Mouse (Mus musculus): ENCODE data around the gene Fbn1. TPM values are rescaled to one million over a fixed set of nuclear protein-coding genes. Genes with fewer than 3 reads are reported as not detected.

The Fbn1 gene
- polyA plus RNA-seq, 1 experiment from 2014 or later = 8.2 TPM

DNA sequence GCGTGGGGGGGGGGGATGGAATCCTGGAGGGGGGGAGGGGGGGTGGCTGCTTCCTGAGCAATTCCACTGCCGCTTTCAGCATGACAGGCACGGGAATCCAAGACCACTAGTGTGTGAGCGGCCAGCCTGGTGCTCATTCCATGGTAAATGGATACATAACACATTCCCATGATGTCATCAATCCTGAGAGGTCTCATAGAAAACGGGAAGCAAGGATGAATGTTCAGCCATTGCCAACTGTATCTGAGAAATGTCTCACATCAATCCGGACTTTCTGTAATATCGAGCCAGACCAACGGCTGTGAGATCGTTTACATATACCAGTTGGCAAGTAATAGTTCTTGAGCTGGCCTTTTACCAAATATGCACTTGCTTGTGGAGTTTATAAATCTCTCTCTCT, 87.2 kb downstream of the Fbn1 start:
- Histone ChIP-seq H3K9ac (ENCODE audit: low read length) (no peak overlapping the region), H3K4me1 (ENCODE audit: control insufficient read depth, insufficient read depth, low read length) (no peaks in the 10 kb centered on the region), H3K36me3 (ENCODE audit: control insufficient read depth, insufficient read depth, low read length) (no peaks in the 10 kb centered on the region), H3K4me2 (ENCODE audit: low read depth) (no peak overlapping the region), H3K27ac (ENCODE audit: low read depth, low read length) (no peak overlapping the region), H3K27me3 (ENCODE audit: control insufficient read depth, insufficient read depth, low read length) (no peaks in the 10 kb centered on the region), H3K9me3 (ENCODE audit: control insufficient read depth, low read length) (no peaks in the 10 kb centered on the region), H3K4me3 (ENCODE audit: low read depth, low read length) (no peak overlapping the region)
- DNase-seq (ENCODE audit: low spot score) = no peak
- 86% methylated on average over 9 of the region's 9 CpGs for WGBS
- no peak for ATAC-seq (ENCODE audit: insufficient read depth, low FRiP score, low TSS enrichment)

DNA sequence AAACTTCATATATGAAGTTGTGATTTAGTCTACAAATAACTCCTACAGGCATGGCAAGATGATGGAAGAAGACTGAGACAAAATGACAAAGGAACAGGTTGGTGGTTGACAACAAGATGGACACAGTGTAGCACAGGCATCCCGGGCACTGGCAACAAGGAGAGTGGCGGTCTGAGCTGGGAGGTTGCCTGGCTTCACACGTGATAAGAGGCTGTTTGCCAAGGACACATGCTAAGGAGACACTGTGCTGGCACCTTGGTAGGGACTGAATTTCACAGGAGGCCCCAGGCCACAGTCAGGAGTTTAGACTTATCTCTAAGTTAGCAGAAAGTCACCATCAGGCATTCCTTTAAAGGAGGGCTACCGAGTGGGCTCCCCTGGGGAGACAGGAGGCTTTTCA, 88.1 kb downstream of the Fbn1 start:
- no peaks in the 10 kb centered on the region for H3K27me3 ChIP-seq (ENCODE audit: control insufficient read depth, insufficient read depth, low read length)
- ATAC-seq (ENCODE audit: insufficient read depth, low FRiP score, low TSS enrichment) = no peak
- 88% methylated on average over 4 of the region's 4 CpGs for WGBS
- no peak overlapping the region for H3K4me2 ChIP-seq (ENCODE audit: low read depth)
- no peak overlapping the region for H3K27ac ChIP-seq (ENCODE audit: low read depth, low read length)
- H3K9ac ChIP-seq (ENCODE audit: low read length) = no peak overlapping the region
- H3K9me3 ChIP-seq (ENCODE audit: control insufficient read depth, low read length) = no peaks in the 10 kb centered on the region
- no peaks in the 10 kb centered on the region for H3K4me1 ChIP-seq (ENCODE audit: control insufficient read depth, insufficient read depth, low read length)
- no peaks in the 10 kb centered on the region for H3K36me3 ChIP-seq (ENCODE audit: control insufficient read depth, insufficient read depth, low read length)
- no peak for DNase-seq (ENCODE audit: low spot score)
- H3K4me3 ChIP-seq (ENCODE audit: low read depth, low read length) = no peak overlapping the region

DNA sequence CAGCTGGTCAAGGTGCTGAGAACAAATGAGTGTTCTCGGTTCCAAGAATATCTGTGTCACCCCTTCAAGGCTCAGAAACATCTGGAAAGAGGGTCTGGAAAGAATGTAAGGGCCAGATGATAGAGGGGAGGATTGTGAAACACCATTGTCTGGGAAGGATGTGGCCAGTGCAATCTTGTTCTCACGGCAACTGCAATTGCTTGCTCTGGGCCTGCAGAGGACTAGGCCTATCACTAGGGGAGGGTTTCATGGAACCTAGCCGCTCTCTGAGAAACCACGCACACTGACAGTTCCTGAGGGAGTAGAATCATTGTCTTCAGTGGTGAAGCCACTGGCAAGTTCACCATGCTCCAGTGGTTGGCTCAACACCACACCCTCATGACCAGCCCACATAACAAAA, 89.2 kb downstream of the Fbn1 start:
- no peaks in the 10 kb centered on the region for H3K4me1 ChIP-seq (ENCODE audit: control insufficient read depth, insufficient read depth, low read length)
- no peak overlapping the region for H3K4me3 ChIP-seq (ENCODE audit: low read depth, low read length)
- ATAC-seq (ENCODE audit: insufficient read depth, low FRiP score, low TSS enrichment) (no peak), DNase-seq (ENCODE audit: low spot score) (no peak)
- no peaks in the 10 kb centered on the region for H3K27me3 ChIP-seq (ENCODE audit: control insufficient read depth, insufficient read depth, low read length)
- H3K9ac ChIP-seq (ENCODE audit: low read length) = no peak overlapping the region
- H3K27ac ChIP-seq (ENCODE audit: low read depth, low read length) = no peak overlapping the region
- 83% methylated on average over 4 of the region's 4 CpGs for WGBS
- H3K9me3 ChIP-seq (ENCODE audit: control insufficient read depth, low read length) = no peaks in the 10 kb centered on the region
- H3K4me2 ChIP-seq (ENCODE audit: low read depth) = no peak overlapping the region
- no peaks in the 10 kb centered on the region for H3K36me3 ChIP-seq (ENCODE audit: control insufficient read depth, insufficient read depth, low read length)

- no peak overlapping the region for H3K27ac ChIP-seq (ENCODE audit: low read depth, low read length)
These were observed 91.1 kb downstream of the Fbn1 start for GRCm38 (mm10) chr2:125416541-125417245.

DNA sequence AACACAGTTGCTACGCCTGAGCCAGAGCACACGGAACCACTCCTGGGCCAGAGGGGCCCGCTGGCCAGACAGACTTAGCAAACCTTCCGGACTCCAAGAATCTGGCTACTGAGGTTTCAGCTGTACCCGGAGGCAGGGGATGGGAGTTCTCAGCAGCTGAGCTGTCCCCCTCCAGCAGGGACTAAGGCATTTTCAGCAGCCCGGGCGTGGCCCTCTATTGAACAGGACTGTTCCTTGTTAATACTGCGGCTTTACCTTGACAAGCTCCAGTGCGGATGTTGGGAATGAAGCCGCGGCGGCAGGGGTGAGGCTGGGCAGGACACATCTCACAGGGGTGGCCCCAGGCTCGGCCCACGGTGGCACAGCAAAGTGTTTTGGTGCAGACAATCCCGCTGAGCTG, 95.4 kb downstream of the Fbn1 start:
- Histone ChIP-seq H3K27me3 (ENCODE audit: control insufficient read depth, insufficient read depth, low read length) (no peaks in the 10 kb centered on the region), H3K9me3 (ENCODE audit: control insufficient read depth, low read length) (no peaks in the 10 kb centered on the region), H3K4me2 (ENCODE audit: low read depth) (no peak overlapping the region), H3K4me1 (ENCODE audit: control insufficient read depth, insufficient read depth, low read length) (no peaks in the 10 kb centered on the region), H3K27ac (ENCODE audit: low read depth, low read length) (no peak overlapping the region), H3K4me3 (ENCODE audit: low read depth, low read length) (no peak overlapping the region), H3K9ac (ENCODE audit: low read length) (no peak overlapping the region), H3K36me3 (ENCODE audit: control insufficient read depth, insufficient read depth, low read length) (no peaks in the 10 kb centered on the region)
- WGBS = 91% methylated on average over 15 of the region's 15 CpGs
- DNase-seq (ENCODE audit: low spot score) (no peak), ATAC-seq (ENCODE audit: insufficient read depth, low FRiP score, low TSS enrichment) (no peak)

More at GRCm38 (mm10) chr2:125416541-125417245, 91.1 kb downstream of the Fbn1 start:
- DNase-seq (ENCODE audit: low spot score) = no peak
- Histone ChIP-seq H3K9me3 (ENCODE audit: control insufficient read depth, low read length) (no peaks in the 10 kb centered on the region), H3K4me3 (ENCODE audit: low read depth, low read length) (no peak overlapping the region), H3K9ac (ENCODE audit: low read length) (no peak overlapping the region), H3K4me1 (ENCODE audit: control insufficient read depth, insufficient read depth, low read length) (no peaks in the 10 kb centered on the region), H3K36me3 (ENCODE audit: control insufficient read depth, insufficient read depth, low read length) (no peaks in the 10 kb centered on the region), H3K27me3 (ENCODE audit: control insufficient read depth, insufficient read depth, low read length) (no peaks in the 10 kb centered on the region), H3K4me2 (ENCODE audit: low read depth) (no peak overlapping the region)
- 88% methylated on average over 10 of the region's 10 CpGs for WGBS
- ATAC-seq (ENCODE audit: insufficient read depth, low FRiP score, low TSS enrichment) = no peak

- no peaks in the 10 kb centered on the region for H3K27me3 ChIP-seq (ENCODE audit: control insufficient read depth, insufficient read depth, low read length)
- ATAC-seq (ENCODE audit: insufficient read depth, low FRiP score, low TSS enrichment) (no peak), DNase-seq (ENCODE audit: low spot score) (no peak)
- 85% methylated on average over 3 of the region's 3 CpGs for WGBS
- H3K27ac ChIP-seq (ENCODE audit: low read depth, low read length) = no peak overlapping the region
- no peaks in the 10 kb centered on the region for H3K9me3 ChIP-seq (ENCODE audit: control insufficient read depth, low read length)
- no peaks in the 10 kb centered on the region for H3K4me1 ChIP-seq (ENCODE audit: control insufficient read depth, insufficient read depth, low read length)
- no peak overlapping the region for H3K4me3 ChIP-seq (ENCODE audit: low read depth, low read length)
- H3K4me2 ChIP-seq (ENCODE audit: low read depth) = no peak overlapping the region
- H3K9ac ChIP-seq (ENCODE audit: low read length) = no peak overlapping the region
- H3K36me3 ChIP-seq (ENCODE audit: control insufficient read depth, insufficient read depth, low read length) = no peaks in the 10 kb centered on the region
These were observed 96.0 kb downstream of the Fbn1 start for GRCm38 (mm10) chr2:125411777-125412176.

- Histone ChIP-seq H3K27me3 (ENCODE audit: control insufficient read depth, insufficient read depth, low read length) (no peaks in the 10 kb centered on the region), H3K36me3 (ENCODE audit: control insufficient read depth, insufficient read depth, low read length) (no peaks in the 10 kb centered on the region), H3K4me3 (ENCODE audit: low read depth, low read length) (no peak overlapping the region), H3K4me2 (ENCODE audit: low read depth) (no peak overlapping the region), H3K27ac (ENCODE audit: low read depth, low read length) (no peak overlapping the region), H3K9ac (ENCODE audit: low read length) (no peak overlapping the region), H3K4me1 (ENCODE audit: control insufficient read depth, insufficient read depth, low read length) (no peaks in the 10 kb centered on the region), H3K9me3 (ENCODE audit: control insufficient read depth, low read length) (no peaks in the 10 kb centered on the region)
- DNase-seq (ENCODE audit: low spot score) = no peak
- no peak for ATAC-seq (ENCODE audit: insufficient read depth, low FRiP score, low TSS enrichment)
- WGBS = 93% methylated on average over 4 of the region's 4 CpGs
These were observed 103.2 kb downstream of the Fbn1 start for GRCm38 (mm10) chr2:125404509-125405105.

- H3K9ac ChIP-seq (ENCODE audit: low read length) = no peak overlapping the region
- no peak overlapping the region for H3K27ac ChIP-seq (ENCODE audit: low read depth, low read length)
- no peak overlapping the region for H3K4me3 ChIP-seq (ENCODE audit: low read depth, low read length)
- H3K4me1 ChIP-seq (ENCODE audit: control insufficient read depth, insufficient read depth, low read length) = no peaks in the 10 kb centered on the region
- H3K36me3 ChIP-seq (ENCODE audit: control insufficient read depth, insufficient read depth, low read length) = no peaks in the 10 kb centered on the region
- no peaks in the 10 kb centered on the region for H3K9me3 ChIP-seq (ENCODE audit: control insufficient read depth, low read length)
- ATAC-seq (ENCODE audit: insufficient read depth, low FRiP score, low TSS enrichment) = no peak
- no peaks in the 10 kb centered on the region for H3K27me3 ChIP-seq (ENCODE audit: control insufficient read depth, insufficient read depth, low read length)
- no peak overlapping the region for H3K4me2 ChIP-seq (ENCODE audit: low read depth)
- 92% methylated on average over 1 of the region's 1 CpGs for WGBS
- no peak for DNase-seq (ENCODE audit: low spot score)
These were observed 105.5 kb downstream of the Fbn1 start for GRCm38 (mm10) chr2:125402276-125402675.

DNA sequence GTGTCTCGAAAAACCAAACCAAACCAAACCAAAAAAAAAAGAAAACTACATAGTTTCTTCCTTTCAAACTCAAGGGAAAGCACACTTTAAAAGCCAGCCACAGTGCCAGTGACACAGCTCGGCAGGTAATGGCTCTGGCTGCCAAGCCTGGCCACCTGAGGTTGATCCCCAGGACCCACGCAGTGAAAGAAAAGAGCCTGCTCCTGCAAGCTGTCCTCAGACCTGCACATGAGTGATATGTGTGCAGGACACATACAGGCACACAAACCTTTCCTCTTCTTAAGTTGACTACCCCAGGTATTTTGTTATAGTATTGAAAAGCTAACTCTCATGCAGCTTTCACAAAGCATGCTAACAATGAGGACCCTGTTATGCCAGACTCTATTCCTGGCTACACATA, 107.7 kb downstream of the Fbn1 start:
- 89% methylated on average over 3 of the region's 3 CpGs for WGBS
- ATAC-seq (ENCODE audit: insufficient read depth, low FRiP score, low TSS enrichment) (no peak), DNase-seq (ENCODE audit: low spot score) (no peak)
- Histone ChIP-seq H3K9me3 (ENCODE audit: control insufficient read depth, low read length) (no peaks in the 10 kb centered on the region), H3K9ac (ENCODE audit: low read length) (no peak overlapping the region), H3K27ac (ENCODE audit: low read depth, low read length) (no peak overlapping the region), H3K4me3 (ENCODE audit: low read depth, low read length) (no peak overlapping the region), H3K27me3 (ENCODE audit: control insufficient read depth, insufficient read depth, low read length) (no peaks in the 10 kb centered on the region), H3K4me1 (ENCODE audit: control insufficient read depth, insufficient read depth, low read length) (no peaks in the 10 kb centered on the region), H3K4me2 (ENCODE audit: low read depth) (no peak overlapping the region), H3K36me3 (ENCODE audit: control insufficient read depth, insufficient read depth, low read length) (no peaks in the 10 kb centered on the region)
